Mouse (Mus musculus) hindbrain, embryonic 16.5 days (tissue): Measurements from ENCODE around the gene Lnx1. TPM values are rescaled to one million over a fixed set of nuclear protein-coding genes. Genes with fewer than 3 reads are reported as not detected.

Experiments
- ATAC-seq: fragments of 200-750 bp; cut with Nextera tagmentation; 2 replicates; pipeline ENCODE4 v1.8.0; 2017; ENCODE audit warnings: moderate TSS enrichment, moderate library complexity
- H3K27ac ChIP-seq: fragments of 300-500 bp; sonication (generic); 2 replicates; pipeline ENCODE4 v1.5.1; 2014; ENCODE audit warnings: low read depth, mild to moderate bottlenecking, control low read depth, low read length, moderate library complexity
- H3K27me3 ChIP-seq: fragments of 300-500 bp; sonication (generic); replicated peaks from 2 replicates; pipeline ENCODE4 v1.6.1; 2014; ENCODE audit warnings: low read length; ENCODE audit not compliant: control insufficient read depth, insufficient read depth
- H3K36me3 ChIP-seq: fragments of 300-500 bp; sonication (generic); 2 replicates; pipeline ENCODE4 v1.6.1; 2014; ENCODE audit warnings: mild to moderate bottlenecking, low read length, moderate library complexity, mixed read lengths; ENCODE audit not compliant: control insufficient read depth, insufficient read depth
- H3K4me1 ChIP-seq: fragments of 300-500 bp; sonication (generic); 2 replicates; pipeline ENCODE4 v1.6.1; 2014; ENCODE audit warnings: low read depth, low read length; ENCODE audit not compliant: control insufficient read depth, insufficient read depth
- H3K4me2 ChIP-seq: fragments of 300-500 bp; sonication (generic); 2 replicates; pipeline ENCODE4 v1.6.1; 2014; ENCODE audit warnings: mild to moderate bottlenecking, low read length, control low read depth, moderate library complexity
- H3K4me3 ChIP-seq: fragments of 300-500 bp; sonication (generic); 2 replicates; pipeline ENCODE4 v1.5.1; 2014; ENCODE audit warnings: mild to moderate bottlenecking, low read length, control low read depth, moderate library complexity
- H3K9ac ChIP-seq: fragments of 300-500 bp; sonication (generic); 2 replicates; pipeline ENCODE4 v1.6.1; 2014; ENCODE audit warnings: low read depth, mild to moderate bottlenecking, control low read depth, low read length, moderate library complexity
- H3K9me3 ChIP-seq: fragments of 300-500 bp; sonication (generic); 2 replicates; pipeline ENCODE4 v1.6.1; 2014; ENCODE audit warnings: mild to moderate bottlenecking, low read length, moderate library complexity; ENCODE audit not compliant: control insufficient read depth
- whole genome bisulfite sequencing: fragments of 180-500 bp; shearing (Covaris S2); extraction: QIAGEN DNeasy Blood & Tissue Kit; methylation state at CpG from one replicate; pipeline ENCODE4 v1.1.7; 2014; 5-methylcytosine and 5-hydroxymethylcytosine counted together
- polyA plus RNA-seq: library from polyadenylated mRNA; unstranded; fragments of >200 nt; fragmentation: Nextera tagmentation; extraction: Ambion mirVana; gene quantifications from 2 replicates; pipeline ENCODE4 v1.2.1, GENCODE M21; 2015

The Lnx1 gene
- polyA plus RNA-seq, 1 experiment from 2014 or later: 20.9 TPM

DNA sequence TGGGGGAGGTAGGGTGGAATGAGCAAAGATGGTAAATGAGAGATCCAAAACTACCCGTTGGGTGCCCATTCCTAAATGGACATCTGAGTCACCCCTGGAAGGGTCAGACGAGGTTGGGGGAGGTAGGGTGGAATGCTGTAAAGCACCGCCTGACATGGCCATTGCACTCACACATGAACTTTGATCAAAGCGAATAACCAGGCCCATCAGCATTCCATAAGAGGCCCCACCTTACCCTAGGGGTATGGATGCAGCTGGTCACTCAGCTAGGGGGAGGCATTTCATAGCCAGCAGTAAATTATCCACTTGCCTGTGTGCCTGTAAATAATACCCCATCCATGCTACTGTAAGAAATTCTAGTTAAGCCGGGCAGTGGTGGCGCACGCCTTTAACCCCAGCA lies 113.6 kb downstream of the Lnx1 start:
- 98% methylated on average over 7 of the region's 7 CpGs for WGBS
- H3K27me3 ChIP-seq: no peaks in the 10 kb centered on the region
- H3K27ac ChIP-seq: no peak overlapping the region
- no peak overlapping the region for H3K9ac ChIP-seq
- no peaks in the 10 kb centered on the region for H3K9me3 ChIP-seq
- peaks cover 19% of the 10 kb centered on the region for H3K36me3 ChIP-seq
- H3K4me1 ChIP-seq: no peaks in the 10 kb centered on the region
- H3K4me3 ChIP-seq: no peak overlapping the region
- ATAC-seq: no peak
- no peak overlapping the region for H3K4me2 ChIP-seq

GRCm38 (mm10) chr5:74571767-74572166 lies 130.9 kb downstream of the Lnx1 start:
- no peak overlapping the region for H3K4me2 ChIP-seq
- no peaks in the 10 kb centered on the region for H3K27me3 ChIP-seq
- H3K27ac ChIP-seq: no peak overlapping the region
- H3K9me3 ChIP-seq: no peaks in the 10 kb centered on the region
- H3K9ac ChIP-seq: no peak overlapping the region
- no peak for ATAC-seq
- WGBS: 92% methylated on average over 6 of the region's 6 CpGs
- no peak overlapping the region for H3K4me3 ChIP-seq
- peaks cover 10% of the 10 kb centered on the region; the same call in 1 of the 2 replicates for H3K36me3 ChIP-seq
- H3K4me1 ChIP-seq: no peaks in the 10 kb centered on the region

DNA sequence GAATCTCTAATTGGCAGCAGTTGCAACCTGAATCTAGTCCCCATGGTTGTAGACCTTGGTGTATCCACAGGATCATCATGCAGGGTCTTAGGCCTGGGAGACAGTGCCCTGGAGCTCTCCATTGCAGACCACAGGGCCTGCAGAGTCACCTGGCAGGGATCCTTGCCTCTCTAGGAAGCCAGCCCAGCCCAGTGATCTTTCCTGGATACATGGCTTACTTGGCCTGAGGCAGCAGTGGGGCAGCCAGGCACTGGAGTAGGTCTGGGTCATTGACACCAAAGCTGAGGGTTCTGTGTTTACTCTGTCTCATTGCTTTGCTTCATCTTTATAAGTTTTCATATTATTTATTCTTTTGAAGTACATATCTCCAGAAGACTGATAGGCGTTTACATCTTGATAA lies 141.6 kb downstream of the Lnx1 start:
- H3K36me3 ChIP-seq: peaks cover 23% of the 10 kb centered on the region
- ATAC-seq: no peak
- WGBS: 92% methylated on average over 1 of the region's 1 CpGs
- no peak overlapping the region for H3K27ac ChIP-seq
- no peaks in the 10 kb centered on the region for H3K9me3 ChIP-seq
- H3K9ac ChIP-seq: no peak overlapping the region
- no peak overlapping the region for H3K4me3 ChIP-seq
- no peaks in the 10 kb centered on the region for H3K27me3 ChIP-seq
- H3K4me2 ChIP-seq: no peak overlapping the region
- H3K4me1 ChIP-seq: no peaks in the 10 kb centered on the region

- no peak overlapping the region for H3K27ac ChIP-seq
- no peak overlapping the region for H3K9ac ChIP-seq
- 75% methylated on average over 8 of the region's 8 CpGs for WGBS
- H3K9me3 ChIP-seq: no peaks in the 10 kb centered on the region
- no peaks in the 10 kb centered on the region for H3K27me3 ChIP-seq
- peaks cover 25% of the 10 kb centered on the region for H3K36me3 ChIP-seq
- ATAC-seq: no peak
- H3K4me1 ChIP-seq: no peaks in the 10 kb centered on the region
- no peak overlapping the region for H3K4me2 ChIP-seq
- H3K4me3 ChIP-seq: no peak overlapping the region
Measured at GRCm38 (mm10) chr5:74549566-74549965, 153.1 kb downstream of the Lnx1 start.

GRCm38 (mm10) chr5:74545606-74546005 lies 157.1 kb downstream of the Lnx1 start:
- no peak overlapping the region for H3K4me2 ChIP-seq
- peaks cover 25% of the 10 kb centered on the region for H3K36me3 ChIP-seq
- WGBS: 97% methylated on average over 4 of the region's 4 CpGs

More at GRCm38 (mm10) chr5:74545606-74546005, 157.1 kb downstream of the Lnx1 start:
- Histone ChIP-seq H3K27ac (no peak overlapping the region), H3K4me1 (no peaks in the 10 kb centered on the region), H3K9me3 (no peaks in the 10 kb centered on the region), H3K9ac (no peak overlapping the region), H3K4me3 (no peak overlapping the region), H3K27me3 (no peaks in the 10 kb centered on the region)
- ATAC-seq: no peak

Other genes with a start within 250 kb of the Lnx1 start
- gene Scfd2, start 171.2 kb downstream of the Lnx1 start, polyA plus RNA-seq: 20.1 and 20.9 TPM in 2 replicates
- gene Fip1l1, start 167.5 kb downstream of the Lnx1 start, polyA plus RNA-seq: 64.9 and 71.4 TPM in 2 replicates